Mouse (Mus musculus): ENCODE data around the gene Rimbp3.
"Not testable (repeated sequence)": the region's sequence is repeated elsewhere in the genome, so short reads cannot be mapped to it uniquely, and the experiment has no call there.

The Rimbp3 gene

GRCm38 (mm10) chr16:17208389-17209361 lies at the start of gene Rimbp3:
Gene Rimbp3, plus strand, starts transcription at chr16:17208603.
- peak; percentile 89 for DNase-seq

- not testable (repeated sequence) for DNase-seq
Observed at GRCm38 (mm10) chr16:17165478-17165877, 42.9 kb upstream of the Rimbp3 start.

DNA sequence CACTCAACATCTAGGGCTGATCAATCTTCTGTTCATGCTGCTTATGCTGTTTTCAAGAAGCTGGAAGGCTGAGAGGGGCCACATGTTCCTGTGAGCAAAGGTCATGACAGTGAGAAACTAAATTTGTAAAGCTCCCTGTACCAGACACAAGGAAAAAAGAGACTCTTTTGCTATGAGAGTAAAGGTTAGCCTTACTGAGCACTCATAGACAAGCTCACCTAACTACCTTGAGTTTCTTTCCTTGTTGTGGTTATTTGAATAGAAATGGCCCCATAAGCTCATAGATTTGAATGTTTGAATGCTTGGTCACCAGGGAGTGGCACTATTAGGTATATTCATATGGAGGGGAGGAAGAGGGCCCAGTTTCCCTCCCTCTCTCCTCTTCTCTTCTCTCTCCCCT lies 41.2 kb upstream of the Rimbp3 start:
- no peak for DNase-seq

GRCm38 (mm10) chr16:17168049-17168448 lies 40.4 kb upstream of the Rimbp3 start:
- peak; percentile 49 for DNase-seq

- no peak for DNase-seq
Observed at GRCm38 (mm10) chr16:17175765-17176164, 32.6 kb upstream of the Rimbp3 start.

GRCm38 (mm10) chr16:17177623-17178170 lies 30.7 kb upstream of the Rimbp3 start:
- DNase-seq, result no peak

- DNase-seq, result no peak
Observed at GRCm38 (mm10) chr16:17179706-17180105, 28.7 kb upstream of the Rimbp3 start.

- peak; percentile 79 for DNase-seq
Observed at GRCm38 (mm10) chr16:17181382-17181781, 27.0 kb upstream of the Rimbp3 start.

GRCm38 (mm10) chr16:17182136-17182535 lies 26.3 kb upstream of the Rimbp3 start:
- no peak for DNase-seq

GRCm38 (mm10) chr16:17183003-17183402 lies 25.4 kb upstream of the Rimbp3 start:
- no peak for DNase-seq

DNA sequence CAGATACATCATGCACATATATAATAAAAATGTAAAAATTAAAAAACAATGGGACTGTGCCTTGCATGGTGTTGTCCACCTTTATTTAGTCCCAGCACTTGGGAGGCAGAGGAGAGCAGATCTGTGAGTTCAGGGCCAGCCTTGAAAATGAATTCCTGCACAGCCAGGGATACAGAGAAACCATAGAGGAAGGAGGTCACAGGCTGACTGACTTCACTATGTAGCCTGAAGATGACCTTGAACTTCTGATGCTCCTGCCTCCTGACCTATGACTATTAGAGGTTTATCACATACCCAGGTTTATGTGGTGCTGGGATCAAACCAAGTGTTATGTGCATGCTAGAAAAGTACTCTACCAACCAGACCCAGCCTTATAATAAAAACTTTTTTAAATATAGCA lies 22.9 kb upstream of the Rimbp3 start:
- DNase-seq, result no peak

- no peak for DNase-seq
Observed at GRCm38 (mm10) chr16:17193823-17194222, 14.6 kb upstream of the Rimbp3 start.

- DNase-seq, result no peak
Observed at GRCm38 (mm10) chr16:17200121-17200952, 8.1 kb upstream of the Rimbp3 start.

- peak; percentile 87 for DNase-seq
Observed at GRCm38 (mm10) chr16:17200953-17201707, 7.3 kb upstream of the Rimbp3 start.

- DNase-seq, result no peak
Observed at GRCm38 (mm10) chr16:17201977-17202376, 6.4 kb upstream of the Rimbp3 start.

GRCm38 (mm10) chr16:17202549-17202948 lies 5.9 kb upstream of the Rimbp3 start, which contains the start of gene Ube2l3:
Gene Ube2l3, minus strand, starts transcription at chr16:17202649.
- DNase-seq, result no peak

GRCm38 (mm10) chr16:17204990-17205389 lies 3.4 kb upstream of the Rimbp3 start:
- peak; percentile 75 for DNase-seq

DNA sequence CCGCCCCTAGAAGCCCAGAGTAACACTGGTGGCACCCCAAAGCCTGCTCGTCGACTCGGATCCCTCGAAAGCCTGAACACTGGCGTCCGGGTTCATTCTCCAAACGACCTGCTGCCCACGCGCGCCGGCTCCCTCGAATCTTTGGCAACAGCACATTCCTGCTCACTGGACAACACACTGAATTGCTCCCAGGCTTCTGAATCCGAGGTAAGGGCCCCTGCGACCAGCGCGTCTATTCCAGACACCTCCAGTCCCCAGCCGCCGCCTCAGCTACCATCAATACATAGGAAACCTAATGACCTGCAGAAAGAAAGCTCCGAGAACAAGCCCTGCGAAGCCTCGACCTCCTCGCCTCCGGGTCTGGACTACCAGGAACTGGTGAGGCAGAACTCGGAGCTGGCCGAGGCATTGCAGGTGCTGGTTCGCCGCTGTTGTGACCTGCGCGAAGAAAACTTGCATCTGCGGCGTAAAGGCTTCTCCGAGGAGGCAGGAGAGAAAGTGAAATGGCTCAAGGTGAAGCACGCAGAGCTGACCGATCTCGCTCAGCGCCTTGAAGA lies 1.1 kb downstream of the Rimbp3 start:
- peak; percentile 13 for DNase-seq

GRCm38 (mm10) chr16:17209981-17210838 lies 1.8 kb downstream of the Rimbp3 start:
- DNase-seq, result peak; percentile 95

GRCm38 (mm10) chr16:17216934-17217633 lies 8.7 kb downstream of the Rimbp3 start:
- no peak for DNase-seq

All from lung, postnatal 36 days (tissue).